Mouse (Mus musculus) gastrocnemius, postnatal 36 days (tissue): ENCODE measurements at regions not wholly inside any gene's neighbourhood (a gene's known extent, or its start where the extent isn't known, plus 50 kb on each side); places are given as distances from the start of the nearest gene placed in this dataset.
"Not testable (repeated sequence)": the region's sequence is repeated elsewhere in the genome, so short reads cannot be mapped to it uniquely, and the experiment has no call there.

Experiments
- DNase-seq, 2 experiments: peaks; one replicate each; pipeline ENCODE4 v3.0.0; 2022
- intact Hi-C: fragments of 180-260 bp; cut with DNase I; formaldehyde crosslinking; loops from one replicate; pipeline ENCODE4 v1.15.1; 2025

- intact Hi-C loops, result no loop called here
- DNase-seq, result no peak
These were observed 398.4 kb upstream of the Gm10801 start for GRCm38 (mm10) chr2:98263641-98264040.

DNA sequence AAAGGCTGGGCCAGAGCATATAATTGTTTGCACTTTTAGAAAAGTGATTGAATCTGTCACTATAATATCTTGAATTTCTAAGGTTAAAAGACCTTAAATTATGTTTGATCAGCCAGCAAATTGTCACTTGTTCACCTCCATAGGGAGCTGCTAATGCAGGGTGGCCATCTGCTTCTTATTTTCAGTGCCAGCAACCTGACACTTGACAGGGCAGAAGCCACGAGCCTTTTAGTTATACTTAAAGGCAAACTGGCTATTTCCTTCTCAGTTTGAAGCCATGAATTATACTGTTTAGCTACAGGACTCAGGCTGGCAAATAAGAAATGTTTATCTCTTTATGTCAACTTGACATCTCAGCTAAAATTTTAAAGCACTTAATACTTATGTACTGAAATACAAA is 392.5 kb upstream of the Gm10801 start:
- no peak for DNase-seq
- intact Hi-C loops, result no loop called here

- intact Hi-C loops, result no loop called here
- no peak for DNase-seq
These were observed 375.2 kb upstream of the Gm10801 start for GRCm38 (mm10) chr2:98286796-98287352.

GRCm38 (mm10) chr2:98330025-98330424 is 332.0 kb upstream of the Gm10801 start:
- intact Hi-C loops, DNase-seq: not testable (repeated sequence)

GRCm38 (mm10) chr2:98354200-98354599 is 307.8 kb upstream of the Gm10801 start:
- no peak for DNase-seq
- intact Hi-C loops, result loop anchor here (10.0 kb wide), 1 partner anchor 51 kb away; no protein-coding TSS in a partner anchor

- DNase-seq, result no peak
- intact Hi-C loops, result no loop called here
These were observed 282.8 kb upstream of the Gm10801 start for GRCm38 (mm10) chr2:98379211-98379610.
